9 mouse cellular contexts compared by ENCODE assay signal in the genomic region with DNA sequence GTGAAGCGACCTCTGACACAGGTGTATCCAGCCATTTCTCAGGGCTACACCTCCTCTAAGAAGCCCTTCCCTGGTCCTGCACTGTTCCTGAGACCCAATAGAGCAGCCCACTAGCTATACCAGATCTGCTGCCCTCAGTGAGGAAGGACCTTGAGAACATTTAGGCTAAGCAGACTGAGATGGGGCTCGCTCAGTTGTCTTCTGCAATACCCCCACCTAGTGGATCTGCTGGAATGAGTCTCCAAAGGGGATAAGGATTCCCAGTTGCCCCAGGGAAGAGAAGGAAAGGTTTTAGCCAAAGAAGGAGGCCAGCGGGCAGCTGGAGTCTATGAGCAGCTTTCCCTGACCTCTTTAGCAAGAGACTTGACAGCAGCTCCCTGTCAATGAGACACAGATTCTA. TPM values are rescaled to one million over a fixed set of nuclear protein-coding genes. Genes with fewer than 3 reads are reported as not detected.
DNase-seq lines count a peak whose midpoint lies in the region; ATAC-seq and TF ChIP-seq lines count a peak whose summit lies in the region.
"Had no signal": no experiment of that assay in that cellular context is flagged by ENCODE, and none has a peak within 500 bp of the region (broad histone marks: within the 10 kb centered on the region; RNA-seq: fewer than 3 reads in every experiment).

No protein-coding gene starts in this region.

- no peak overlapping the region for H3K27ac ChIP-seq in cerebellum, adult 2 months (ENCODE audit: insufficient read depth, low read length)
- no peak overlapping the region for H3K27ac ChIP-seq in lung, embryonic 15.5 days
- no peak overlapping the region for H3K27ac ChIP-seq in intestine, embryonic 15.5 days
- H3K27ac ChIP-seq: liver, embryonic 15.5 days had no signal

- TF ChIP-seq CTCF in cerebellum, adult 2 months (IDR thresholded peaks at IDR 0.05; ENCODE audit: borderline replicate concordance, insufficient read depth, low read depth, low read length), result peak; percentile 39; the same call in 1 of the 2 replicates

- 82% methylated on average over 3 of the region's 3 CpGs for WGBS in cerebellum, adult 2 months
- 45% methylated on average over 3 of the region's 3 CpGs for WGBS in lung, embryonic 15.5 days
- WGBS in intestine, embryonic 15.5 days, result 53% methylated on average over 3 of the region's 3 CpGs

- H3K4me2 ChIP-seq in lung, embryonic 15.5 days, result no peak overlapping the region
- H3K4me2 ChIP-seq in intestine, embryonic 15.5 days (replicated peaks), result no peak overlapping the region
- H3K4me2 ChIP-seq: liver, embryonic 15.5 days had no signal

- no peaks in the 10 kb centered on the region for H3K9me3 ChIP-seq in lung, embryonic 15.5 days
- no peaks in the 10 kb centered on the region for H3K9me3 ChIP-seq in intestine, embryonic 15.5 days
- H3K9me3 ChIP-seq: liver, embryonic 15.5 days had no signal

- peak; percentile 34; the same call in 1 of the 2 replicates for ATAC-seq in lung, embryonic 15.5 days (ENCODE audit: borderline replicate concordance, extremely low read depth, low FRiP score, low TSS enrichment)
- ATAC-seq in intestine, embryonic 15.5 days, result peak; percentile 56

- DNase-seq in cerebellum, adult 2 months, result peak in 1 of 2 experiments; percentile 20
- DNase-seq in cerebellum, adult 8-10 months, result no peak
- DNase-seq in lung, postnatal 25 days (ENCODE audit: low spot score), result no peak
- DNase-seq in lung, postnatal 14 days, result peak; percentile 45
- DNase-seq in gastrocnemius, adult 18-20 months (ENCODE audit: low spot score), result no peak
- DNase-seq in T-cell, adult 2 months (ENCODE audit: low spot score), result no peak

- H3K9ac ChIP-seq in lung, embryonic 15.5 days, result no peak overlapping the region
- H3K9ac ChIP-seq in intestine, embryonic 15.5 days, result no peak overlapping the region
- H3K9ac ChIP-seq: liver, embryonic 15.5 days had no signal

- no peak for TF ChIP-seq POLR2A in cerebellum, adult 2 months (IDR thresholded peaks at IDR 0.05; ENCODE audit: borderline replicate concordance, insufficient read depth, low read length)

- H3K4me1 ChIP-seq in cerebellum, adult 2 months (ENCODE audit: control insufficient read depth, insufficient read depth, low read length), result peaks cover 8% of the 10 kb centered on the region; the same call in 1 of the 2 replicates
- no peaks in the 10 kb centered on the region for H3K4me1 ChIP-seq in lung, embryonic 15.5 days
- H3K4me1 ChIP-seq in intestine, embryonic 15.5 days (replicated peaks), result no peaks in the 10 kb centered on the region
- H3K4me1 ChIP-seq: liver, embryonic 15.5 days had no signal

- H3K36me3 ChIP-seq in lung, embryonic 15.5 days, result no peaks in the 10 kb centered on the region
- no peaks in the 10 kb centered on the region for H3K36me3 ChIP-seq in intestine, embryonic 15.5 days
- H3K36me3 ChIP-seq: liver, embryonic 15.5 days had no signal

- H3K27me3 ChIP-seq in cerebellum, adult 2 months (ENCODE audit: control insufficient read depth, insufficient read depth, low read length), result no peaks in the 10 kb centered on the region
- no peaks in the 10 kb centered on the region for H3K27me3 ChIP-seq in lung, embryonic 15.5 days
- no peaks in the 10 kb centered on the region for H3K27me3 ChIP-seq in intestine, embryonic 15.5 days (replicated peaks)
- H3K27me3 ChIP-seq: liver, embryonic 15.5 days had no signal

- H3K4me3 ChIP-seq in cerebellum, adult 2 months (replicated peaks; ENCODE audit: insufficient read depth, low read depth, low read length), result no peak overlapping the region
- no peak overlapping the region for H3K4me3 ChIP-seq in lung, embryonic 15.5 days
- H3K4me3 ChIP-seq in intestine, embryonic 15.5 days (replicated peaks), result no peak overlapping the region
- H3K4me3 ChIP-seq: liver, embryonic 15.5 days had no signal

RNA-seq across cellular contexts. Expression of gene Lgi2, which starts 42.1 kb away (rescaled TPM):
- 47.0 and 52.0 TPM in 2 replicates for polyA plus RNA-seq in cerebellum, adult 2 months (2012; rRNA removed)
- 2.1 and 2.2 TPM in 2 replicates for polyA plus RNA-seq in lung, embryonic 15.5 days (2015; fragmentation: Nextera tagmentation; extraction: Ambion mirVana)
- 8.5 and 9.4 TPM in 2 replicates for polyA plus RNA-seq in intestine, embryonic 15.5 days (2015; fragmentation: Nextera tagmentation; extraction: Ambion mirVana)
- under 1 TPM; 0.84 to 0.88 TPM for total RNA-seq in gastrocnemius, adult 18-20 months (2021)

RNA-seq across cellular contexts. Expression of gene Ccdc149, which starts 52.9 kb away (rescaled TPM):
- polyA plus RNA-seq in cerebellum, adult 2 months (2012; rRNA removed), result 29.0 and 30.4 TPM in 2 replicates
- polyA plus RNA-seq in lung, embryonic 15.5 days (2015; fragmentation: Nextera tagmentation; extraction: Ambion mirVana), result 3.3 TPM in 2 replicates
- polyA plus RNA-seq in intestine, embryonic 15.5 days (2015; fragmentation: Nextera tagmentation; extraction: Ambion mirVana), result 3.8 and 4.3 TPM in 2 replicates
- 1 to 10 TPM in 1 of 2 experiments, under 1 TPM in 1; 0.68 to 1.3 TPM for total RNA-seq in gastrocnemius, adult 18-20 months (2021)
